Mouse (Mus musculus) hindbrain, embryonic 10.5 days (tissue): ENCODE measurements around the gene Baz1b. TPM values are rescaled to one million over a fixed set of nuclear protein-coding genes. Genes with fewer than 3 reads are reported as not detected.
A peak's percentile ranks its signal among the peaks of the same experiment; 100 is the strongest.
"Not testable (repeated sequence)": the region's sequence is repeated elsewhere in the genome, so short reads cannot be mapped to it uniquely, and the experiment has no call there.

ENCODE experiments used
- DNase-seq: peaks from one replicate; pipeline ENCODE4 v3.0.0-alpha.2; 2017; ENCODE audit warnings: low spot score
- H3K27ac ChIP-seq: fragments of 300-500 bp; sonication (generic); 2 replicates; pipeline ENCODE4 v1.5.1; 2016; ENCODE audit warnings: mild to moderate bottlenecking, moderate library complexity
- H3K27me3 ChIP-seq: fragments of 300-500 bp; sonication (generic); 2 replicates; pipeline ENCODE4 v1.6.1; 2016; ENCODE audit warnings: mild to moderate bottlenecking; ENCODE audit not compliant: poor library complexity, insufficient read depth, severe bottlenecking
- H3K36me3 ChIP-seq: fragments of 300-500 bp; sonication (generic); 2 replicates; pipeline ENCODE4 v1.6.1; 2016; ENCODE audit warnings: mild to moderate bottlenecking, moderate library complexity
- H3K4me1 ChIP-seq: fragments of 300-500 bp; sonication (generic); replicated peaks from 2 replicates; pipeline ENCODE4 v1.6.1; 2016; ENCODE audit warnings: mild to moderate bottlenecking
- H3K4me3 ChIP-seq: fragments of 300-500 bp; sonication (generic); 2 replicates; pipeline ENCODE4 v1.5.1; 2016; ENCODE audit warnings: mild to moderate bottlenecking, moderate library complexity
- H3K9me3 ChIP-seq: fragments of 300-500 bp; sonication (generic); 2 replicates; pipeline ENCODE4 v1.6.1; 2016; ENCODE audit warnings: mild to moderate bottlenecking, moderate library complexity
- WGBS: fragments of 180-500 bp; shearing (Covaris S2); methylation state at CpG from one replicate; pipeline ENCODE4 v1.1.7; 2016; 5-methylcytosine and 5-hydroxymethylcytosine counted together
- polyA plus RNA-seq: library from polyadenylated mRNA; unstranded; fragments of >200 nt; fragmentation: Nextera tagmentation; extraction: Ambion mirVana; gene quantifications from 2 replicates; pipeline ENCODE4 v1.2.1, GENCODE M21; 2016

Gene Baz1b
- polyA plus RNA-seq, 1 experiment from 2014 or later, result 41.1 TPM

DNA sequence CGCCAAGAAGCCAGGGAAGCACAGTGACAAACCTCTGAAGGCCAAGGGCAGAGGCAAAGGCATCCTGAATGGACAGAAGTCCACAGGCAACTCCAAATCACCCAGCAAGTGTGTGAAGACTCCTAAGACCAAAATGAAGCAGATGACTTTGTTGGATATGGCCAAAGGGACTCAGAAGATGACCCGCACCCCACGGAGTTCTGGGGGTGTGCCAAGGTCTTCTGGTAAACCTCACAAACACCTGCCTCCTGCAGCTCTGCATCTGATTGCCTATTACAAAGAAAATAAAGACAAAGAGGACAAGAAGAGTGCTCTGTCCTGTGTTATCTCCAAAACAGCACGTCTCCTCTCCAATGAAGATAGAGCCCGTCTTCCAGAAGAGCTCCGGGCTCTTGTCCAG is 29.8 kb downstream of the Baz1b start:
- H3K36me3 ChIP-seq, result peaks cover 100% of the 10 kb centered on the region
- no peaks in the 10 kb centered on the region for H3K27me3 ChIP-seq
- H3K4me3 ChIP-seq, result no peak overlapping the region
- H3K4me1 ChIP-seq, result no peaks in the 10 kb centered on the region
- no peak overlapping the region for H3K27ac ChIP-seq
- 95% methylated on average over 6 of the region's 6 CpGs for WGBS
- H3K9me3 ChIP-seq, result no peaks in the 10 kb centered on the region
- no peak for DNase-seq

DNA sequence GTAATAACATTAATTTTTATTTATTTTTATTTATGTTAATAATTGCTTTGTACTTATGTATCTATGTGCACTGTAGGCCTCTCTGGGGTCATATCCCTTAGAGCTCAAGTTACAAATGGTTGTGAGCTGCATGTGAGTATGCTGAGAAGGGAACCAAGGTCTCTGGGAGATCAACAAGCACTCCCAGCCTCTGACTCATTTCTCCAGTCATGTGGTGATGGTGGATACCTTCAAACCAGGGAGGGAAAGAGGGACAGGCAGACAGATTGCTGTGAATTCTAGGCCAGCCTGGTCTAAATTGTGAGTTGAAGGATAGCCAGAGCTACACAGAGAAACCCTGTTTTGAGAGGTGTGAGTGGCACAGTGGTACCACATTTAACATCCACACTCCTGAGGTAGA is 33.9 kb downstream of the Baz1b start:
- H3K27me3 ChIP-seq, result no peaks in the 10 kb centered on the region
- no peak for DNase-seq
- no peak overlapping the region for H3K27ac ChIP-seq
- H3K9me3 ChIP-seq, result no peaks in the 10 kb centered on the region
- H3K36me3 ChIP-seq, result peaks cover 100% of the 10 kb centered on the region
- no peak overlapping the region for H3K4me3 ChIP-seq
- H3K4me1 ChIP-seq, result no peaks in the 10 kb centered on the region

DNA sequence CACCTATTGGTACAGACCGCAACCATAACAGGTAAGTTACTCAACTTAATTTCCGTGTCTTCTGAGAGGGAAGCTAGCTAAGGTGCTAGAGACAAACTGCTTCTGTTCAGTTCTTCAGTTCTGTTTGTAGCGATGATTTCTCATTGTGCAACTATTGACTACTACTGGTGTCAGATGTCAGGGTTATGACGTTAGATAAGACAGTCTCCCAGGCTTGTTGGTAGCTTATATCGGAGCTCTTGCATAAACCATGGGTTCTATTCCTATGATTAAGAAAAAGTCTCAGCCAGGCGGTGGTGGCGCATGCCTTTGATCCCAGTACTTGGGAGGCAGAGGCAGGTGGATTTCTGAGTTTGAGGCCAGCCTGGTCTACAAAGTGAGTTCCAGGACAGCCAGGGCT is 35.0 kb downstream of the Baz1b start:
- WGBS, result 96% methylated on average over 7 of the region's 7 CpGs
- H3K36me3 ChIP-seq, result peaks cover 100% of the 10 kb centered on the region

DNA sequence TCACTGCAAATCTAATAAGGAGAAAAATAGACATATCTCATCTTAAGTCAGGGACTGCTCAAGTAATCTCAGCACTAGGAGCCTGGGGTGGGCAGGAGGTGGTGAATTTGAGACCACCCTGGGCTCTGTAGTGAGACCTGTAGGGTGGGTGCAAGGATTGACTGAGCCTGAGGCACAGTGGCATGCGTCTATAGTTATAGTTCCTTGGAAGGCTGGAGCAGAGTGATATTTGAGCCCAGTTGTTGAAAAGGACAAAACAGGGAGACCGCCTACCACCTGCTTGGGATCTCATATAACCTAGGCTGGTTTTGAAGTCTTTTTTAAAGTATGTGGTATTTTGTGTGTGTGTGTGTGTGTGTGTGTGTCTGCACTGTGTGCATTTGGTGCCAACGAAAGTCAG is 37.1 kb downstream of the Baz1b start:
- H3K9me3 ChIP-seq, result no peaks in the 10 kb centered on the region
- H3K4me3 ChIP-seq, result no peak overlapping the region
- no peak for DNase-seq
- no peaks in the 10 kb centered on the region for H3K4me1 ChIP-seq
- no peaks in the 10 kb centered on the region for H3K27me3 ChIP-seq
- H3K27ac ChIP-seq, result no peak overlapping the region
- 96% methylated on average over 3 of the region's 3 CpGs for WGBS
- peaks cover 100% of the 10 kb centered on the region for H3K36me3 ChIP-seq

More for the DNA sequence above, 35.0 kb downstream of the Baz1b start:
- Histone ChIP-seq H3K27me3 (no peaks in the 10 kb centered on the region), H3K9me3 (no peaks in the 10 kb centered on the region), H3K27ac (no peak overlapping the region), H3K4me1 (no peaks in the 10 kb centered on the region), H3K4me3 (no peak overlapping the region)
- DNase-seq, result no peak

DNA sequence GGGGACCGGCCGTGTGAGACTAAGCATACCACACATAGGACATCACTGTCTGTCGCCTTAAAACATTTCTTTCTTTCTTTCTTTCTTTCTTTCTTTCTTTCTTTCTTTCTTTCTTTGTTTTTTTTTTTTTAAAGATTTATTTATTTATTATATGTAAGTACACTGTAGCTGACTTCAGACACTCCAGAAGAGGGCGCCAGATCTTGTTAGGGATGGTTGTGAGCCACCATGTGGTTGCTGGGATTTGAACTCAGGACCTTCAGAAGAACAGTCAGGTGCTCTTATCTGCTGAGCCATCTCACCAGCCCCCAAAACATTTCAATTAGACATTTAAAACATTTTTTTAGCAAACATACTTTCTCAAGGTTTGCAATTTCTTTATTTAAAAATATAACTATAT is 38.8 kb downstream of the Baz1b start:
- 94% methylated on average over 4 of the region's 4 CpGs for WGBS
- H3K27ac ChIP-seq, result not testable (repeated sequence)

DNA sequence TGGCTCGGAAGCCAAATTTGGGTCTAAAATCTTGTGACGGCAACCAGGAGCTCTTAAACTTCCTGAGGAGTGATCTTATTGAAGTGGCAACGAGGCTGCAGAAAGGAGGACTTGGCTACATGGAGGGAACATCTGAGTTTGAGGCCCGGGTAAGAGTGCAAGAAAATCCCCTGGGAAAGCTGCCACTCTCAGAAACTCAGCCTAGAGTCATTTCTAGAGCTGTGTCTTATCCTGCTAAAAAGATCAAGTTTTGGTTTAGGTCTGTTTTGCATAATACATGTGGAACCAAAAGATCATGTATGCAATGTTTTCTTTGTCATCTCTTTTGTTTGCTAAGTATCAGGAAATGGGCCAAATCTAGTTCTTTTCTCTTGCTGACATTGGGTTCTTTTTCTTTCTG is 43.1 kb downstream of the Baz1b start:
- Histone ChIP-seq H3K4me1 (no peaks in the 10 kb centered on the region), H3K27me3 (no peaks in the 10 kb centered on the region), H3K9me3 (no peaks in the 10 kb centered on the region), H3K36me3 (peaks cover 100% of the 10 kb centered on the region), H3K4me3 (no peak overlapping the region), H3K27ac (no peak overlapping the region)
- DNase-seq, result no peak
- WGBS, result 90% methylated on average over 4 of the region's 4 CpGs

More for the DNA sequence above, 38.8 kb downstream of the Baz1b start:
- peaks cover 100% of the 10 kb centered on the region for H3K36me3 ChIP-seq
- not testable (repeated sequence) for H3K4me3 ChIP-seq, H3K4me1 ChIP-seq, H3K9me3 ChIP-seq, DNase-seq, H3K27me3 ChIP-seq

DNA sequence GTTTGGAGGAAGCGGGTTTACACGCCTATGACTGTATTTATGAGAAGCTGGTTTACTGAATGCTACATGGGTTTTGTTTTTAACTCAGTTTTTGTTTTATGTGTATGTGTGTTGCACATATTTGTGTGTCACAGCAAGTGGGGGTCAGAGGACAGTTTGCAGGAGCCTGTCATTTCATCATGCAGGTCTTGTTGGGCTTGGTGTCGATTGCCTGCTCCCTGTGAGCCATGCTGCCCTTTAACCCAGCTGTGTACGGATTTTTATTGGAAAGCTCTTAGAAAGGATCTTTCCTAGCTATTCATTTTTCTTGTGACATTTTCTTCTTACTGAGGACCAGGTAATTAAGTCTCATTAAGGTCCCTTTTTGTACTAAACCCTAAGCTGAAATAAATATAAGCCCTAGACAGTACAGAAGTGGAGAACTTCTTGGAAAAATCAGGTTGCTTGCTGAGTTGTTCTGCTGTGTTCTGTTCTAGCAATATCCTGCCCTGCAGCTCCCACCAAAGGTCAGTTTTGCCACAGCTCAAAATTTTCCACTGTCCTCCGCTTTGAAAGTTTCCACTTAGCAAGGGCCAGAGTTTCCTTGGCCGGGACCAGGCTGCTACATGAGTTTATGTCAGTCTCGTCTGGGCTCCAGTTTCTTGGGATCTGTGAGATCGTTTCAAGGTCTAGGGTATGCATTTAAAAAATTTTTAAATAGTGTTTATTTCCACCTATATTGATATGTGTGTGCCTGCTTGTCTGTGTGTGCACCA is 46.3 kb downstream of the Baz1b start:
- Histone ChIP-seq H3K27me3 (no peaks in the 10 kb centered on the region), H3K4me1 (no peaks in the 10 kb centered on the region), H3K36me3 (peaks cover 100% of the 10 kb centered on the region), H3K9me3 (no peaks in the 10 kb centered on the region), H3K27ac (no peak overlapping the region), H3K4me3 (no peak overlapping the region)
- no peak for DNase-seq
- WGBS, result 86% methylated on average over 8 of the region's 8 CpGs

DNA sequence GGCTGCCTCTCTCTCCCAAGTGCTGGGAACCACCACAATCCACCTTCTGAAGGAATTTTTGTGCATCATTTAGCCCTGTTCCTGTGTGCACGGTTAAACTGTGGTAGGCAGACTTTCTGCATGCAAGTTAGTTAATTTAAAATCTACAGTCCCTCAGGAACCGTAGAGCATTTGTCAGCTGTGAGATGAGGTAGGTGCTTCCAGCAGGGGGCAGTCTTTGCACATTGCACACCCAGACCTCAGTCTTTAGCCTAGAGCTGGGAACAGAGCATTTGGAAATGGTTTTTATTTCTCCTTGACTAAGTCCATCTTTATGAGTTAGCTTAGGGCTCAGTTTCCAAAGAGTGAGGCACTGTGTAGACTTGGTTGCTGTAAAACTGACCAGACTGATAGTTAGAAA is 49.5 kb downstream of the Baz1b start:
- H3K9me3 ChIP-seq, result no peaks in the 10 kb centered on the region
- no peak overlapping the region for H3K4me3 ChIP-seq
- DNase-seq, result peak; percentile 60
- 52% methylated on average over 2 of the region's 2 CpGs for WGBS
- H3K27me3 ChIP-seq, result no peaks in the 10 kb centered on the region
- H3K4me1 ChIP-seq, result no peaks in the 10 kb centered on the region
- H3K36me3 ChIP-seq, result peaks cover 100% of the 10 kb centered on the region
- no peak overlapping the region for H3K27ac ChIP-seq

DNA sequence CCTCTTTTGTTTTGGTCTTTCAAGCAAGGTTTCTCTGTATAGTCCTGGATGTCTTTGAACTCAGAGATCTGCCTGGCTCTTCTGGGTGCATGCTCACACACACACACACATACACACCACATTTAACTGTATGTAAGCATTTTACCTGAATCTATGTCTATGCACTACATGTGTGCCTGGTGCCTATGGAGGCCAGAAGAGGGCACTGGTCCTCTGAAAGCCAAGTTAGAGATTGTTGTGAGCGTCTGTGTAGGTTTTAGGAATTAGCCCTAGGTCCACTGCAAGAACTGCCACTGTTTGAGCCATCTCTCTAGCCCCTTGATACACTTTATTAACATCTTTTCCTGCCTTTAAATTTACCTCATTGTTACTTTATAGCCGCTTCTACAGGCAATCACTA is 51.8 kb downstream of the Baz1b start:
- DNase-seq, result no peak
- WGBS, result 90% methylated on average over 2 of the region's 2 CpGs
- H3K4me1 ChIP-seq, result no peaks in the 10 kb centered on the region
- no peaks in the 10 kb centered on the region for H3K27me3 ChIP-seq
- no peak overlapping the region for H3K4me3 ChIP-seq
- H3K9me3 ChIP-seq, result no peaks in the 10 kb centered on the region
- H3K27ac ChIP-seq, result no peak overlapping the region
- peaks cover 100% of the 10 kb centered on the region for H3K36me3 ChIP-seq

DNA sequence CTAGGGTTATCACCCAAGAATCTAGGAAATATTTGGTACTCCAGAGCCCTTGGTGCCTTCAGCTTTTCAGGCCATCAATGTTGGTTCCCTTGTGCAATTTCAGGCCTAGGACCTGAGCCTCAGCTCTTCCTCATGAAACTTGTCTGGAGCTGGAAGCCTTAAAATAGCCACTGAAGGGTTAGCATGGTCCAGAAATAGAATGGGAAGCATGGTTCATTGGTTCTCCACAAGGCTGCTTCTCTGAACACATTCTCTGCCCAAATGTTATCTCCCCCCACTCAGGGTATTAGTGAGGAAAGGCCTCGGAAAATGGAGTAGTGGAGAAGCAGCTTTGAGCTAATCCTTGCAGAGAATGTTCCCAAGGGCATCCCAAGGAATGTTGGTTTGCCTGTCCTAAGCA is 54.4 kb downstream of the Baz1b start:
- Histone ChIP-seq H3K9me3 (no peaks in the 10 kb centered on the region), H3K4me1 (peaks cover 4% of the 10 kb centered on the region; the same call in 1 of the 2 replicates), H3K4me3 (no peak overlapping the region), H3K27me3 (no peaks in the 10 kb centered on the region), H3K27ac (no peak overlapping the region), H3K36me3 (peaks cover 100% of the 10 kb centered on the region)
- no peak for DNase-seq
- 83% methylated on average over 1 of the region's 1 CpGs for WGBS

DNA sequence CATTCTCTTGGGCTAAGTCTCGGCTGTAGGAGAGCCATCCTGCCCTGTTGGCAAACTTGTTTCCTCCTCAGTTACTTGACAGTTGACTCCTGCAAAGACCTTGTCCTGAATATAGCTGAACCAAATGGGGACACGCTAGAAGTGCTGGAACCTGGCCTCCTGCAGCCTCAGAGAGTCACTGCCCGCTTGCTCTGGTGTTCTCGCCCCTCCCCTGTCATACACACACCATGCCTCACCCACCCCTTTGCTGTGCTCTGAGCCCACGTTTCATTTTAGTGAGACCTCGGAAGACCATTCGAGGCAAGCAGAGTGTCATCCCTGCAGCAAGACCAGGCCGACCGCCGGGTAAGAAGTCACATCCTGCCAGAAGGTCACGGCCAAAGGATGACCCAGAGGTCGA is 55.1 kb downstream of the Baz1b start:
- H3K9me3 ChIP-seq, result no peaks in the 10 kb centered on the region
- H3K36me3 ChIP-seq, result peaks cover 100% of the 10 kb centered on the region
- no peak overlapping the region for H3K27ac ChIP-seq
- DNase-seq, result no peak
- 78% methylated on average over 12 of the region's 12 CpGs for WGBS
- H3K4me1 ChIP-seq, result peaks cover 11% of the 10 kb centered on the region
- H3K4me3 ChIP-seq, result no peak overlapping the region
- no peaks in the 10 kb centered on the region for H3K27me3 ChIP-seq

DNA sequence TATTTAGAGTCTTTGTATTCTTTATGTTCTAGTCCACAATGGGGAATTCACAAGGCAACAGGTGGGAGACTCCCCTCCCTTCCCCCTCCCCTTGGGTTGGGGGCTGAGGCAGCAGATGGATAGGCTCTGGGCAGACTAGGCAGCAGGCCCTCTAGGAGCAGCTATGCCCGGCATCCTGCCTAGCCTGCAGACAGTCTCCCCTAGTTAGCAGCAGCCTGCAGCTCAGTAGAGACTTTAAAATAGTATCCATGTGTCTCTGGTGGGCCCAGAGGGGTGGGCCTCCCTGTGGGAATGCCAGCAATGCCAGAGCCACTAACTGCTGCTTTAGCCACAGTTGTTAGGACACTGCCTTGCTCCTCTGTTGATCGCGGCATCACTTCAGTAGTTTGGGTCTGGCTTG is 55.5 kb downstream of the Baz1b start:
- no peak for DNase-seq
- 93% methylated on average over 3 of the region's 3 CpGs for WGBS
- H3K27ac ChIP-seq, result no peak overlapping the region
- no peaks in the 10 kb centered on the region for H3K27me3 ChIP-seq
- peaks cover 100% of the 10 kb centered on the region for H3K36me3 ChIP-seq
- H3K9me3 ChIP-seq, result no peaks in the 10 kb centered on the region
- no peak overlapping the region for H3K4me3 ChIP-seq
- peaks cover 16% of the 10 kb centered on the region for H3K4me1 ChIP-seq

DNA sequence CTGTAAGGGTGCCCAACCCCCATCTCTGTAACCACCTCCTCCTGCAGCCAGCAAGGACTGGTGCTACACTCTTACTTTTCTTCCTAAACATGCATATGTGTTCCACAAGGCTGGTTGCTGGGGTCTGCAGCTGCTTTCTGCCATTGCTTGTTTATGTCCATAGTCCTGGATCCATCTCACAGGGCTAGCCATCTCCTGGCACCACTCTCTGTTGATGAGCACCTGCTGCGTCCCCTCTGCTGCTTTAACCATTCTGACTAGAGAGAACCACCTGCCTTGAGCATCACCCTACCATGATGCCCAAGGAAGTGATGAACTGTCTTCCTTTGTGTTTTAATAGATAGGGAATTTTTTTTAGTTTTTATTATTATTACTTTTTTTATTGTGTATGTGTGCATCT is 56.1 kb downstream of the Baz1b start:
- H3K4me1 ChIP-seq, result peaks cover 20% of the 10 kb centered on the region
- H3K4me3 ChIP-seq, result no peak overlapping the region
- no peaks in the 10 kb centered on the region for H3K27me3 ChIP-seq
- peaks cover 94% of the 10 kb centered on the region for H3K36me3 ChIP-seq
- H3K9me3 ChIP-seq, result no peaks in the 10 kb centered on the region
- 98% methylated on average over 1 of the region's 1 CpGs for WGBS
- DNase-seq, result no peak
- H3K27ac ChIP-seq, result no peak overlapping the region

DNA sequence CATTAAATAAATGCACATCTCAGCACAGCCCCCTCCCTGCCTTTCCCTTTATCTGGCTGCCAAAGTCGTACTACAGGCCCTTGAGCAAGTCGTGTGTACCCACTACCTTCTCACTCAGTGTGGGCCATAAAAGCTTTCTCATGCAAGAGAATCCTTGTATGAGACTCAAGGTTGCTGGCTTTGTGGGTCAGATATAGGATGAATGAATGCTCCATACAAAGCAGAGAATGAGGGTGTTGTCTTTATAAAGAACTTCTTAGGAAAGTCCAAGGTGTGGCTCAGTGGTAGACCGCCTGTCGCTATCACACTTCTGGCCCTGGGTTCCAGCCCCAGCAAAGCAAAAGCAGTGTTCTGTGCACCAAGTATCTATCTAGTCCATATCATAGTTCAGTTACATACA is 59.5 kb downstream of the Baz1b start:
- Histone ChIP-seq H3K9me3 (no peaks in the 10 kb centered on the region), H3K36me3 (peaks cover 60% of the 10 kb centered on the region), H3K4me3 (no peak overlapping the region), H3K27me3 (peaks cover 20% of the 10 kb centered on the region), H3K4me1 (peaks cover 54% of the 10 kb centered on the region), H3K27ac (no peak overlapping the region)
- WGBS, result 72% methylated on average over 4 of the region's 4 CpGs
- DNase-seq, result no peak
